Mouse (Mus musculus): ENCODE measurements around the gene Bcl9l. TPM values are rescaled to one million over a fixed set of nuclear protein-coding genes. Genes with fewer than 3 reads are reported as not detected.

Gene Bcl9l
- polyA plus RNA-seq, 2 experiments, result 20.5 to 41.2 TPM

- 15% methylated on average over 15 of the region's 15 CpGs for WGBS
- TF ChIP-seq POLR2A (IDR thresholded peaks at IDR 0.05; ENCODE audit: borderline replicate concordance, extremely low read depth, insufficient read depth, insufficient read length), result no peak
- peaks cover 80% of the 10 kb centered on the region for H3K4me1 ChIP-seq (ENCODE audit: control insufficient read depth, insufficient read depth, low read length)
- peak overlapping the region; percentile 97 for H3K4me3 ChIP-seq (replicated peaks; ENCODE audit: low read length)
- H3K4me2 ChIP-seq (replicated peaks; ENCODE audit: low read depth, low read length, severe bottlenecking), result peak overlapping the region; percentile 69
- DNase-seq (ENCODE audit: low spot score) (no peak), ATAC-seq (ENCODE audit: low FRiP score, low read depth) (no peak)
- H3K27ac ChIP-seq (replicated peaks; ENCODE audit: low read depth, low read length), result peak overlapping the region; percentile 83
- peak overlapping the region; percentile 56 for H3K9ac ChIP-seq (ENCODE audit: low read depth, low read length, severe bottlenecking)
- H3K36me3 ChIP-seq (ENCODE audit: control insufficient read depth, insufficient read depth, low read length), result peaks cover 10% of the 10 kb centered on the region
- H3K27me3 ChIP-seq (ENCODE audit: control insufficient read depth, insufficient read depth, low read length), result no peaks in the 10 kb centered on the region
- H3K9me3 ChIP-seq (ENCODE audit: control insufficient read depth, low read length), result no peaks in the 10 kb centered on the region
These were observed 4.3 kb downstream of the Bcl9l start for GRCm38 (mm10) chr9:44486741-44487421.

GRCm38 (mm10) chr9:44487441-44487840, 4.8 kb downstream of the Bcl9l start:
- DNase-seq (ENCODE audit: low spot score) (no peak), ATAC-seq (ENCODE audit: low FRiP score, low read depth) (no peak)
- peaks cover 14% of the 10 kb centered on the region for H3K36me3 ChIP-seq (ENCODE audit: control insufficient read depth, insufficient read depth, low read length)
- no peaks in the 10 kb centered on the region for H3K27me3 ChIP-seq (ENCODE audit: control insufficient read depth, insufficient read depth, low read length)
- no peak for TF ChIP-seq POLR2A (IDR thresholded peaks at IDR 0.05; ENCODE audit: borderline replicate concordance, extremely low read depth, insufficient read depth, insufficient read length)
- H3K4me1 ChIP-seq (ENCODE audit: control insufficient read depth, insufficient read depth, low read length), result peaks cover 82% of the 10 kb centered on the region
- peak overlapping the region; percentile 97 for H3K4me3 ChIP-seq (replicated peaks; ENCODE audit: low read length)
- peak overlapping the region; percentile 83 for H3K27ac ChIP-seq (replicated peaks; ENCODE audit: low read depth, low read length)
- peak overlapping the region; percentile 69 for H3K4me2 ChIP-seq (replicated peaks; ENCODE audit: low read depth, low read length, severe bottlenecking)
- peak overlapping the region; percentile 56; the same call in 1 of the 2 replicates for H3K9ac ChIP-seq (ENCODE audit: low read depth, low read length, severe bottlenecking)
- no peaks in the 10 kb centered on the region for H3K9me3 ChIP-seq (ENCODE audit: control insufficient read depth, low read length)
- 2% methylated on average over 7 of the region's 7 CpGs for WGBS

- Histone ChIP-seq H3K4me1 (ENCODE audit: control insufficient read depth, insufficient read depth, low read length) (peaks cover 91% of the 10 kb centered on the region), H3K27ac (replicated peaks; ENCODE audit: low read depth, low read length) (peak overlapping the region; percentile 83), H3K4me3 (replicated peaks; ENCODE audit: low read length) (peak overlapping the region; percentile 97), H3K36me3 (ENCODE audit: control insufficient read depth, insufficient read depth, low read length) (peaks cover 16% of the 10 kb centered on the region), H3K9me3 (ENCODE audit: control insufficient read depth, low read length) (no peaks in the 10 kb centered on the region), H3K27me3 (ENCODE audit: control insufficient read depth, insufficient read depth, low read length) (no peaks in the 10 kb centered on the region), H3K9ac (ENCODE audit: low read depth, low read length, severe bottlenecking) (peak overlapping the region; percentile 31; the same call in 1 of the 2 replicates), H3K4me2 (replicated peaks; ENCODE audit: low read depth, low read length, severe bottlenecking) (peak overlapping the region; percentile 69)
- no peak for TF ChIP-seq POLR2A (IDR thresholded peaks at IDR 0.05; ENCODE audit: borderline replicate concordance, extremely low read depth, insufficient read depth, insufficient read length)
- no peak for ATAC-seq (ENCODE audit: low FRiP score, low read depth)
- WGBS, result 17% methylated on average over 7 of the region's 8 CpGs
- no peak for DNase-seq (ENCODE audit: low spot score)
These were observed 5.8 kb downstream of the Bcl9l start for GRCm38 (mm10) chr9:44488416-44488815.

- Histone ChIP-seq H3K9ac (ENCODE audit: low read depth, low read length, severe bottlenecking) (peak overlapping the region; percentile 47), H3K4me1 (ENCODE audit: control insufficient read depth, insufficient read depth, low read length) (peaks cover 97% of the 10 kb centered on the region), H3K27me3 (ENCODE audit: control insufficient read depth, insufficient read depth, low read length) (no peaks in the 10 kb centered on the region), H3K9me3 (ENCODE audit: control insufficient read depth, low read length) (no peaks in the 10 kb centered on the region), H3K4me3 (replicated peaks; ENCODE audit: low read length) (peak overlapping the region; percentile 97), H3K36me3 (ENCODE audit: control insufficient read depth, insufficient read depth, low read length) (peaks cover 16% of the 10 kb centered on the region), H3K27ac (replicated peaks; ENCODE audit: low read depth, low read length) (peak overlapping the region; percentile 83), H3K4me2 (replicated peaks; ENCODE audit: low read depth, low read length, severe bottlenecking) (peak overlapping the region; percentile 69)
- WGBS, result 4% methylated on average over 5 of the region's 5 CpGs
- peak; percentile 87 for DNase-seq (ENCODE audit: low spot score)
- ATAC-seq (ENCODE audit: low FRiP score, low read depth), result peak; percentile 56
- TF ChIP-seq POLR2A (IDR thresholded peaks at IDR 0.05; ENCODE audit: borderline replicate concordance, extremely low read depth, insufficient read depth, insufficient read length), result no peak
These were observed 6.3 kb downstream of the Bcl9l start for GRCm38 (mm10) chr9:44488855-44489381.

GRCm38 (mm10) chr9:44489651-44490085, 7.0 kb downstream of the Bcl9l start:
- H3K4me2 ChIP-seq (replicated peaks; ENCODE audit: low read depth, low read length, severe bottlenecking), result peak overlapping the region; percentile 69
- H3K9ac ChIP-seq (ENCODE audit: low read depth, low read length, severe bottlenecking), result peak overlapping the region; percentile 47
- peak overlapping the region; percentile 83 for H3K27ac ChIP-seq (replicated peaks; ENCODE audit: low read depth, low read length)
- no peaks in the 10 kb centered on the region for H3K27me3 ChIP-seq (ENCODE audit: control insufficient read depth, insufficient read depth, low read length)
- H3K36me3 ChIP-seq (ENCODE audit: control insufficient read depth, insufficient read depth, low read length), result peaks cover 16% of the 10 kb centered on the region
- ATAC-seq (ENCODE audit: low FRiP score, low read depth) (no peak), DNase-seq (ENCODE audit: low spot score) (no peak)
- H3K4me1 ChIP-seq (ENCODE audit: control insufficient read depth, insufficient read depth, low read length), result peaks cover 98% of the 10 kb centered on the region
- H3K9me3 ChIP-seq (ENCODE audit: control insufficient read depth, low read length), result no peaks in the 10 kb centered on the region
- TF ChIP-seq POLR2A (IDR thresholded peaks at IDR 0.05; ENCODE audit: borderline replicate concordance, extremely low read depth, insufficient read depth, insufficient read length), result no peak
- H3K4me3 ChIP-seq (replicated peaks; ENCODE audit: low read length), result peak overlapping the region; percentile 97
- WGBS, result 2% methylated on average over 17 of the region's 17 CpGs
